Mouse (Mus musculus) left cerebral cortex, postnatal 4 days (tissue): ENCODE results near the gene Abca8b. TPM values are rescaled to one million over a fixed set of nuclear protein-coding genes. Genes with fewer than 3 reads are reported as not detected.
A peak's percentile ranks its signal among the peaks of the same experiment; 100 is the strongest.
"Not testable (repeated sequence)": the region's sequence is repeated elsewhere in the genome, so short reads cannot be mapped to it uniquely, and the experiment has no call there.

ENCODE experiments used
- DNase-seq: peaks from one replicate; pipeline ENCODE4 v3.0.0-alpha.2; 2022
- intact Hi-C: fragments of 180-260 bp; cut with DNase I; formaldehyde crosslinking; loops from one replicate; pipeline ENCODE4 v1.15.1; 2025
- total RNA-seq, 2 experiments: library from RNA; stranded (reverse); gene quantifications; 2 replicates each; pipeline ENCODE4 v1.2.3; 2021

The Abca8b gene
- 1 to 10 TPM; 3.7 to 4.5 TPM for total RNA-seq

- intact Hi-C loops = no loop called here
- DNase-seq = peak; percentile 81
Observed at GRCm38 (mm10) chr11:109995624-109996023, at the start of gene Abca8b. Gene Abca8b (minus strand): TSS chr11:109995845.

- intact Hi-C loops = no loop called here
- DNase-seq = no peak
Observed at GRCm38 (mm10) chr11:110037795-110038194, 42.1 kb upstream of the Abca8b start.

- intact Hi-C loops = no loop called here
- no peak for DNase-seq
Observed at GRCm38 (mm10) chr11:110028913-110029695, 33.5 kb upstream of the Abca8b start.

- intact Hi-C loops = no loop called here
- no peak for DNase-seq
Observed at GRCm38 (mm10) chr11:110010836-110011546, 15.3 kb upstream of the Abca8b start.

GRCm38 (mm10) chr11:109995013-109995412 is 632 bp downstream of the Abca8b start:
- intact Hi-C loops = no loop called here

GRCm38 (mm10) chr11:109994014-109994413 is 1.6 kb downstream of the Abca8b start:
- no peak for DNase-seq
- intact Hi-C loops = no loop called here

More at GRCm38 (mm10) chr11:109995013-109995412, 632 bp downstream of the Abca8b start:
- DNase-seq = no peak

GRCm38 (mm10) chr11:109991270-109991669 is 4.4 kb downstream of the Abca8b start:
- DNase-seq = no peak
- intact Hi-C loops = no loop called here

GRCm38 (mm10) chr11:109990256-109990655 is 5.4 kb downstream of the Abca8b start:
- no peak for DNase-seq
- intact Hi-C loops = no loop called here

GRCm38 (mm10) chr11:109988164-109988563 is 7.5 kb downstream of the Abca8b start:
- intact Hi-C loops = no loop called here

GRCm38 (mm10) chr11:109987460-109988072 is 8.1 kb downstream of the Abca8b start:
- DNase-seq, intact Hi-C loops: not testable (repeated sequence)

More at GRCm38 (mm10) chr11:109988164-109988563, 7.5 kb downstream of the Abca8b start:
- no peak for DNase-seq

- no peak for DNase-seq
- intact Hi-C loops = no loop called here
Observed at GRCm38 (mm10) chr11:109981872-109982271, 13.8 kb downstream of the Abca8b start.

GRCm38 (mm10) chr11:109970521-109970920 is 25.1 kb downstream of the Abca8b start:
- DNase-seq = no peak
- intact Hi-C loops = no loop called here

GRCm38 (mm10) chr11:109961495-109962492 is 33.9 kb downstream of the Abca8b start:
- intact Hi-C loops = no loop called here
- DNase-seq = no peak

GRCm38 (mm10) chr11:109955185-109955584 is 40.5 kb downstream of the Abca8b start:
- intact Hi-C loops = no loop called here

GRCm38 (mm10) chr11:109936915-109937314 is 58.7 kb downstream of the Abca8b start:
- DNase-seq = no peak
- intact Hi-C loops = no loop called here

More at GRCm38 (mm10) chr11:109955185-109955584, 40.5 kb downstream of the Abca8b start:
- no peak for DNase-seq

- intact Hi-C loops, DNase-seq: not testable (repeated sequence)
Observed at GRCm38 (mm10) chr11:109933207-109933606, 62.4 kb downstream of the Abca8b start.

- DNase-seq = no peak
- intact Hi-C loops = no loop called here
Observed at GRCm38 (mm10) chr11:109928489-109928888, 67.2 kb downstream of the Abca8b start.

GRCm38 (mm10) chr11:109926718-109927680 is 68.6 kb downstream of the Abca8b start:
- DNase-seq = no peak
- intact Hi-C loops = no loop called here

- DNase-seq = no peak
- intact Hi-C loops = no loop called here
Observed at GRCm38 (mm10) chr11:109922236-109922635, 73.4 kb downstream of the Abca8b start.
